Mouse (Mus musculus) cortical plate, adult 2 months (tissue): ENCODE data around the gene Slc36a1.

Source experiments
- CTCF ChIP-seq: fragments of 200-500 bp; IDR thresholded peaks from 2 replicates; pipeline ENCODE4 v1.5.1; 2011; ENCODE audit warnings: mild to moderate bottlenecking, control low read depth, low read length; ENCODE audit not compliant: insufficient read depth; ENCODE audit errors: extremely low read depth
- POLR2A ChIP-seq: fragments of 200-500 bp; IDR thresholded peaks from 2 replicates; pipeline ENCODE4 v1.6.1; 2011; ENCODE audit warnings: mild to moderate bottlenecking, low read length, control low read depth; ENCODE audit not compliant: insufficient read depth; ENCODE audit errors: extremely low read depth

- TF ChIP-seq CTCF = no peak
- TF ChIP-seq POLR2A = no peak
Observed at GRCm38 (mm10) chr11:55261105-55261504, 57.0 kb downstream of the Slc36a1 start.
